Mouse (Mus musculus) lung, embryonic 15.5 days (tissue): ENCODE measurements at regions not wholly inside any gene's neighbourhood (a gene's known extent, or its start where the extent isn't known, plus 50 kb on each side); places are given as distances from the start of the nearest gene placed in this dataset.

Source experiments
- ATAC-seq: fragments of 200-750 bp; cut with Nextera tagmentation; 2 replicates; pipeline ENCODE4 v1.8.0; 2017; ENCODE audit warnings: moderate number of reproducible peaks, borderline replicate concordance; ENCODE audit not compliant: low FRiP score, low TSS enrichment; ENCODE audit errors: extremely low read depth
- H3K27ac ChIP-seq: fragments of 300-500 bp; sonication (generic); 2 replicates; pipeline ENCODE4 v1.5.1; 2015; ENCODE audit warnings: moderate library complexity, mild to moderate bottlenecking, inconsistent platforms
- H3K27me3 ChIP-seq: fragments of 300-500 bp; sonication (generic); 2 replicates; pipeline ENCODE4 v1.6.1; 2015; ENCODE audit warnings: inconsistent platforms
- H3K36me3 ChIP-seq: fragments of 300-500 bp; sonication (generic); 2 replicates; pipeline ENCODE4 v1.6.1; 2015; ENCODE audit warnings: inconsistent platforms
- H3K4me1 ChIP-seq: fragments of 300-500 bp; sonication (generic); 2 replicates; pipeline ENCODE4 v1.6.1; 2015; ENCODE audit warnings: inconsistent platforms
- H3K4me2 ChIP-seq: fragments of 300-500 bp; sonication (generic); 2 replicates; pipeline ENCODE4 v1.6.1; 2015; ENCODE audit warnings: inconsistent platforms, mild to moderate bottlenecking, moderate library complexity
- H3K4me3 ChIP-seq: fragments of 300-500 bp; sonication (generic); 2 replicates; pipeline ENCODE4 v1.5.1; 2015; ENCODE audit warnings: mild to moderate bottlenecking, inconsistent platforms
- H3K9ac ChIP-seq: fragments of 300-500 bp; sonication (generic); 2 replicates; pipeline ENCODE4 v1.6.1; 2015; ENCODE audit warnings: inconsistent platforms
- H3K9me3 ChIP-seq: fragments of 300-500 bp; sonication (generic); 2 replicates; pipeline ENCODE4 v1.6.1; 2016; ENCODE audit warnings: inconsistent platforms
- WGBS: fragments of 180-500 bp; shearing (Covaris S2); methylation state at CpG from one replicate; pipeline ENCODE4 v1.1.7; 2015; 5-methylcytosine and 5-hydroxymethylcytosine counted together

DNA sequence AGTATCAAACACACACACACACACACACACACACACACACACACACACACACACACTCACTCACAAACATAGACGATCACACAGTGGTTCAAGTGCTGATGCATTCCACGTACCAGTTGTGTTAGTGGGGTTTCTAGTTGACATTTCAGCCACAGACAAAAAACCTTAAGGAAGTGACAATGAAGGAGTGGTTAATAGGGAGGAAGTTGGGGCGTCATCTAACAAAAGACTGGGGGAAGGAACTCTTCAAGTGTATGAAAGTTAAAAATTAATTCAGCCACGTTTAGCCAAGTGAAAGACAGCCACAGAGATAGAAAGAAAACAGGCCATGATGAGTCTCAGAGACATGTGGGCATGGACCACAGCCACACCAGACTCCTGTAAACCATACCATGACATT, 316.1 kb upstream of the Slc24a5 start:
- H3K36me3 ChIP-seq, result no peaks in the 10 kb centered on the region
- H3K4me3 ChIP-seq, result no peak overlapping the region
- H3K27me3 ChIP-seq, result no peaks in the 10 kb centered on the region
- H3K4me2 ChIP-seq, result no peak overlapping the region
- H3K4me1 ChIP-seq, result 0 out of 2 replicates have a peak, but pooled peaks cover 5% of the 10 kb centered on the region
- 57% methylated on average over 4 of the region's 4 CpGs for WGBS
- H3K9me3 ChIP-seq, result no peaks in the 10 kb centered on the region
- no peak overlapping the region for H3K9ac ChIP-seq
- ATAC-seq, result no peak
- no peak overlapping the region for H3K27ac ChIP-seq

DNA sequence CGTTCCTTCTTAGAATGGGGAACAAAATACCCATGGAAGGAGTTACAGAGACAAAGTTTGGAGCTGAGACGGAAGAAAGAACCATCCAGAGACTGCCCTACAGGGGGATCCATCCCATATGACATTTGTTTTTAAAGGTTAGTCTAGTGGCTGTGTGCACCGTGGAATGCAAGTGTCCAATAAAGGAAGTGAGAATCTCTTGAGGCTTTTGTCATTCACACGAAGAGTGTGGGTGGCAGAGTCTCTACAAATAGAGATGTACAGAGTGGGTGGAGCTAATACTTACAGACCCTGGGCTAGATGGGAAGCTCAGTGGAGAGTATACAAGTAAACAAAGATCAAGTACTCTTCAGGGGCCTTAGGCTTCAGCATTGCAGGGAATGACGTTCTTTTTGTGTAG, 314.2 kb upstream of the Slc24a5 start:
- no peak overlapping the region for H3K4me3 ChIP-seq
- H3K4me1 ChIP-seq, result no peaks in the 10 kb centered on the region
- H3K9me3 ChIP-seq, result no peaks in the 10 kb centered on the region
- H3K27ac ChIP-seq, result no peak overlapping the region
- H3K9ac ChIP-seq, result no peak overlapping the region
- no peaks in the 10 kb centered on the region for H3K36me3 ChIP-seq
- ATAC-seq, result no peak
- no peak overlapping the region for H3K4me2 ChIP-seq
- WGBS, result 67% methylated on average over 5 of the region's 5 CpGs
- H3K27me3 ChIP-seq, result no peaks in the 10 kb centered on the region

- Histone ChIP-seq H3K27ac (no peak overlapping the region), H3K4me2 (no peak overlapping the region), H3K9ac (no peak overlapping the region), H3K4me1 (no peaks in the 10 kb centered on the region), H3K36me3 (no peaks in the 10 kb centered on the region), H3K4me3 (no peak overlapping the region), H3K9me3 (no peaks in the 10 kb centered on the region), H3K27me3 (no peaks in the 10 kb centered on the region)
- ATAC-seq, result no peak
- 85% methylated on average over 4 of the region's 4 CpGs for WGBS
Measured at GRCm38 (mm10) chr2:124755244-124755643, 312.7 kb upstream of the Slc24a5 start.

- Histone ChIP-seq H3K27ac (no peak overlapping the region), H3K4me2 (no peak overlapping the region), H3K4me3 (no peak overlapping the region), H3K9me3 (no peaks in the 10 kb centered on the region), H3K9ac (no peak overlapping the region), H3K27me3 (no peaks in the 10 kb centered on the region), H3K4me1 (no peaks in the 10 kb centered on the region), H3K36me3 (no peaks in the 10 kb centered on the region)
- WGBS, result 55% methylated on average over 2 of the region's 2 CpGs
- ATAC-seq, result peak; percentile 35; the same call in 1 of the 2 replicates
Measured at GRCm38 (mm10) chr2:124758992-124759391, 308.9 kb upstream of the Slc24a5 start.

DNA sequence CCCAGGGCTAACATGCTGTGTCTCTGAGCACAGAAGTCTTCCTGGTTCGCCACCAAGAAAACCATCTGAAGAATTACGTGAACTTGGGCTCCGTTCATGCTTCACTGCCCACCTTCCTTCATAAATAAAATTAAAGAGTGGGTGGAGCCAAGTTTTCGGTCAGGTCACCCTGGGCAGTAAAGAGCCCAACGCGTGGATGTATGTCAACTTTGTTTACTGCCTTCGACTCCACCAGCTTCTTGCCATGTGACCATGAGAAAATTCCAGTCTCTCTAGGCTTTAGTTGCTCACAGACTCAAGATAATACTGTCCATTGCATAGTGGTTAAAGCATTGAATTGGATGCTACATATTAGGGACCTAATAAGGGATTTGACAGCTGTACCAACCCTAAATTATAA, 304.3 kb upstream of the Slc24a5 start:
- WGBS, result 67% methylated on average over 7 of the region's 7 CpGs
- Histone ChIP-seq H3K36me3 (no peaks in the 10 kb centered on the region), H3K4me3 (no peak overlapping the region), H3K4me2 (no peak overlapping the region), H3K9ac (no peak overlapping the region), H3K4me1 (no peaks in the 10 kb centered on the region), H3K27ac (no peak overlapping the region), H3K27me3 (no peaks in the 10 kb centered on the region), H3K9me3 (no peaks in the 10 kb centered on the region)
- ATAC-seq, result no peak

- no peak overlapping the region for H3K27ac ChIP-seq
- no peak overlapping the region for H3K4me3 ChIP-seq
- no peak for ATAC-seq
- H3K9ac ChIP-seq, result no peak overlapping the region
- no peaks in the 10 kb centered on the region for H3K36me3 ChIP-seq
- 51% methylated on average over 10 of the region's 10 CpGs for WGBS
- H3K4me2 ChIP-seq, result no peak overlapping the region
- no peaks in the 10 kb centered on the region for H3K9me3 ChIP-seq
- H3K4me1 ChIP-seq, result no peaks in the 10 kb centered on the region
- no peaks in the 10 kb centered on the region for H3K27me3 ChIP-seq
Measured at GRCm38 (mm10) chr2:124764186-124764910, 303.6 kb upstream of the Slc24a5 start.

GRCm38 (mm10) chr2:124769267-124769967, 298.5 kb upstream of the Slc24a5 start:
- H3K27me3 ChIP-seq, result no peaks in the 10 kb centered on the region
- no peaks in the 10 kb centered on the region for H3K9me3 ChIP-seq
- no peak overlapping the region for H3K4me2 ChIP-seq
- 0 out of 2 replicates have a peak, but pooled peaks cover 7% of the 10 kb centered on the region for H3K4me1 ChIP-seq
- H3K9ac ChIP-seq, result no peak overlapping the region
- H3K36me3 ChIP-seq, result no peaks in the 10 kb centered on the region
- H3K4me3 ChIP-seq, result no peak overlapping the region
- no peak overlapping the region for H3K27ac ChIP-seq
- 84% methylated on average over 6 of the region's 6 CpGs for WGBS
- ATAC-seq, result no peak

DNA sequence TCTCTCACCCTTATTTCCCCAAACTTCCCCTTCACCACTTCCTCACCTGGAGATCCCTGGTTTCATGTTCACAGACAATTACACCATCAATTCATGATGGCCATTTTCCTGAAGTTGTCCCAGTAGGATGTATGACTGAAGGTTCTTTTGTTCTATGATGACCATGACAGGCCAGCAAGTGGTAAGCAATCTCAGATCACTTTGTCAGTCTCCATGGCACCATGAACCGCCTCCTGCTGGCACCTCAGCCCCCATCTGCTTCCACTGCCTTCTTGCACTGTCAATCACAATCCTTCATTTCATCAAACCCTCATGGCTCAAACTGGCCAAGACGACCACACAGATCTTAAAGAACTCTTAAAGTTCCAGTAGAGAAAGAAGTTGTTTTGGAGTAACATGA, 297.9 kb upstream of the Slc24a5 start:
- no peak for ATAC-seq
- Histone ChIP-seq H3K27ac (no peak overlapping the region), H3K4me3 (no peak overlapping the region), H3K27me3 (no peaks in the 10 kb centered on the region), H3K9ac (no peak overlapping the region), H3K4me2 (no peak overlapping the region), H3K4me1 (0 out of 2 replicates have a peak, but pooled peaks cover 7% of the 10 kb centered on the region), H3K9me3 (no peaks in the 10 kb centered on the region), H3K36me3 (no peaks in the 10 kb centered on the region)
- 72% methylated on average over 2 of the region's 2 CpGs for WGBS

DNA sequence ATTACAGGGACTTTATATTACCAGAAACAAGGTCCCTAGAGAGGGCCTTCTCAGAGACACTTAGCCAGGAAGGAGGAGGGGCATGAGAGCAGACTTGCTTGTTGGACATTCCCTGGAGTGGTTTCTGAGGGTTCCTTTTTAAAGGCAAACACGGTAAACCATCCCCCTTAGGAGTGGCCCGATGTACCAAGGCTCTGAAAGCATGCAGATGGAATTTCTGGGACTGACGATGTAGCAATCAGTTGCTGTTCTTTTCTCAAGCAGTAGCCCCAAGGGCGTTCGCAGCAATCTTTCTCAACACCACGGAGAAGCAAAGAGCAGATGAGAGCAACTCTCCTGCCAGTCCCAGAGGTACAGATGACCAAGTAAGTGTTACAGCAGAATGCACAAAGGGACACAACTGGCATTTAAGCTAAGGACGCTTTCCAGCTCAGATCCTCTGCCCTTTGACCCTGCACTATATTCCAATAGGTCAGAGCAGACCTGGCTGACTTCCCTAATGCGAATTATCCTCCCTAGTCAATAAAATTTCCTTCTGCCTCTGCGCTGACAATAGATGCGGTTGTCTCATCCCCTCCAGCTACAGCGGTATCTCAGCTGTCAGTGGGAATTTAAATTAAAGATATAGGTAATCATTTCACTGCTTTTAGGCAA, 295.7 kb upstream of the Slc24a5 start:
- H3K4me1 ChIP-seq, result 0 out of 2 replicates have a peak, but pooled peaks cover 9% of the 10 kb centered on the region
- no peaks in the 10 kb centered on the region for H3K9me3 ChIP-seq
- no peaks in the 10 kb centered on the region for H3K36me3 ChIP-seq
- WGBS, result 42% methylated on average over 11 of the region's 11 CpGs
- H3K27me3 ChIP-seq, result no peaks in the 10 kb centered on the region
- H3K4me2 ChIP-seq, result 0 out of 2 replicates have a peak overlapping the region, but pooled peaks have one; percentile 1
- no peak overlapping the region for H3K9ac ChIP-seq
- peak; percentile 65; the same call in 1 of the 2 replicates for ATAC-seq
- H3K4me3 ChIP-seq, result no peak overlapping the region
- H3K27ac ChIP-seq, result no peak overlapping the region

DNA sequence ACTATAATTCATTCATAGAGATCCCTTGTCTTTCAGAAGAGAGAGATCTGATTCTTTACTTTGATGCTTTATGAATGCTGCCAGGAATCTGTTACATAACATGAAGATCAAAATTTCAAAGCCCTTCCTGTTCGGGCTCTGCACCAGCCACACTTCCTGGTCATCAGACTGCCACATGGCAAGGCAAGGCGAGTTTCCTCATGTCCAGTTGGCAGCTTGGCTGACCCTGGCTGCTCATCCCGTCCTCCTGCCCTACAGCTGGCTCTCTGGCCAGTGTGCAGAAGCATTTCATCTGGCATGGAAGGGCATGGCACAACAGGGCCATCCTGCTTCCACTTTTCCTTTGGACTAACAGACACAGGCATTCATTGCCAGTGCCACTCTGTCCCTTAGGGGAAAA, 292.2 kb upstream of the Slc24a5 start:
- H3K27ac ChIP-seq, result no peak overlapping the region
- H3K27me3 ChIP-seq, result no peaks in the 10 kb centered on the region
- 41% methylated on average over 3 of the region's 3 CpGs for WGBS
- H3K9me3 ChIP-seq, result no peaks in the 10 kb centered on the region
- ATAC-seq, result no peak
- 0 out of 2 replicates have a peak, but pooled peaks cover 9% of the 10 kb centered on the region for H3K4me1 ChIP-seq
- H3K4me2 ChIP-seq, result no peak overlapping the region
- H3K36me3 ChIP-seq, result no peaks in the 10 kb centered on the region
- H3K9ac ChIP-seq, result no peak overlapping the region
- no peak overlapping the region for H3K4me3 ChIP-seq

GRCm38 (mm10) chr2:124792633-124793036, 275.3 kb upstream of the Slc24a5 start:
- ATAC-seq, result no peak
- Histone ChIP-seq H3K27ac (no peak overlapping the region), H3K27me3 (no peaks in the 10 kb centered on the region), H3K9ac (no peak overlapping the region), H3K4me1 (no peaks in the 10 kb centered on the region), H3K9me3 (no peaks in the 10 kb centered on the region), H3K4me2 (no peak overlapping the region), H3K36me3 (no peaks in the 10 kb centered on the region), H3K4me3 (no peak overlapping the region)
- WGBS, result 76% methylated on average over 7 of the region's 7 CpGs

GRCm38 (mm10) chr2:124811709-124812108, 256.2 kb upstream of the Slc24a5 start:
- H3K9ac ChIP-seq, result no peak overlapping the region
- no peak overlapping the region for H3K4me2 ChIP-seq
- no peak overlapping the region for H3K4me3 ChIP-seq
- H3K9me3 ChIP-seq, result no peaks in the 10 kb centered on the region
- H3K36me3 ChIP-seq, result no peaks in the 10 kb centered on the region
- H3K27me3 ChIP-seq, result no peaks in the 10 kb centered on the region
- WGBS, result 74% methylated on average over 8 of the region's 8 CpGs
- no peak overlapping the region for H3K27ac ChIP-seq
- no peak for ATAC-seq
- no peaks in the 10 kb centered on the region for H3K4me1 ChIP-seq
